Mouse (Mus musculus) heart, embryonic 14.5 days (tissue): ENCODE measurements around the gene Gamt. TPM values are rescaled to one million over a fixed set of nuclear protein-coding genes. Genes with fewer than 3 reads are reported as not detected.

Source experiments
- ATAC-seq: fragments of 200-750 bp; cut with Nextera tagmentation; 2 replicates; pipeline ENCODE4 v1.8.0; 2017; ENCODE audit warnings: low read depth, moderate TSS enrichment; ENCODE audit not compliant: insufficient number of reproducible peaks, insufficient read depth, low FRiP score
- H3K27ac ChIP-seq, 2 experiments: fragments of 200-500 bp in 1 of 2; fragments of 300-500 bp in 1 of 2; sonication (generic) in 1 of 2; replicated peaks in 1 of 2; 2 replicates each; pipeline ENCODE4 v1.5.1; 2012 to 2014; ENCODE audit warnings: low read depth in 2 of 2, low read length in 2 of 2, control low read depth in 1 of 2, mild to moderate bottlenecking in 1 of 2, mixed read lengths in 1 of 2; ENCODE audit not compliant: control insufficient read depth in 1 of 2, insufficient read depth in 1 of 2
- H3K27me3 ChIP-seq: fragments of 300-500 bp; sonication (generic); 2 replicates; pipeline ENCODE4 v1.6.1; 2014; ENCODE audit warnings: mild to moderate bottlenecking, low read length, control low read depth; ENCODE audit not compliant: control insufficient read depth, insufficient read depth
- H3K36me3 ChIP-seq: fragments of 300-500 bp; sonication (generic); 2 replicates; pipeline ENCODE4 v1.6.1; 2014; ENCODE audit warnings: mild to moderate bottlenecking, control low read depth, low read length, mixed read lengths; ENCODE audit not compliant: control insufficient read depth, insufficient read depth
- H3K4me1 ChIP-seq, 2 experiments: fragments of 200-500 bp in 1 of 2; fragments of 300-500 bp in 1 of 2; sonication (generic) in 1 of 2; 2 replicates each; pipeline ENCODE4 v1.6.1; 2012 to 2014; ENCODE audit warnings: low read length in 2 of 2, control low read depth in 1 of 2, mixed read lengths in 1 of 2; ENCODE audit not compliant: control insufficient read depth in 2 of 2, insufficient read depth in 2 of 2
- H3K4me2 ChIP-seq: fragments of 300-500 bp; sonication (generic); 2 replicates; pipeline ENCODE4 v1.6.1; 2014; ENCODE audit warnings: mild to moderate bottlenecking, low read length
- H3K4me3 ChIP-seq, 2 experiments: fragments of 200-500 bp in 1 of 2; fragments of 300-500 bp in 1 of 2; sonication (generic) in 1 of 2; 2 replicates each; pipeline ENCODE4 v1.5.1; 2012 to 2014; ENCODE audit warnings: low read length in 2 of 2, mild to moderate bottlenecking in 2 of 2, control low read depth in 1 of 2, low read depth in 1 of 2, moderate library complexity in 1 of 2; ENCODE audit not compliant: control insufficient read depth in 1 of 2, insufficient read depth in 1 of 2
- H3K9ac ChIP-seq: fragments of 300-500 bp; sonication (generic); 2 replicates; pipeline ENCODE4 v1.6.1; 2014; ENCODE audit warnings: mild to moderate bottlenecking, low read length
- H3K9me3 ChIP-seq: fragments of 300-500 bp; sonication (generic); 2 replicates; pipeline ENCODE4 v1.6.1; 2016; ENCODE audit warnings: low read length, control low read depth; ENCODE audit not compliant: control insufficient read depth
- WGBS: fragments of 180-500 bp; shearing (Covaris S2); extraction: QIAGEN DNeasy Blood & Tissue Kit; methylation state at CpG from one replicate; pipeline ENCODE4 v1.1.7; 2014; 5-methylcytosine and 5-hydroxymethylcytosine counted together
- polyA plus RNA-seq: library from polyadenylated mRNA; unstranded; fragments of >200 nt; fragmentation: Nextera tagmentation; extraction: Ambion mirVana; gene quantifications from 2 replicates; pipeline ENCODE4 v1.2.1, GENCODE M21; 2014

Gene Gamt
- polyA plus RNA-seq, 1 experiment from 2014 or later = 61.5 TPM

- no peak overlapping the region for H3K9ac ChIP-seq
- no peaks in the 10 kb centered on the region for H3K9me3 ChIP-seq
- no peak overlapping the region for H3K4me2 ChIP-seq
Measured at GRCm38 (mm10) chr10:80271870-80272585, 11.2 kb upstream of the Gamt start.

GRCm38 (mm10) chr10:80271186-80271843, 10.5 kb upstream of the Gamt start:
- Histone ChIP-seq H3K27me3 (no peaks in the 10 kb centered on the region), H3K4me2 (no peak overlapping the region), H3K4me3 (no peak overlapping the region), H3K9me3 (no peaks in the 10 kb centered on the region), H3K4me1 (peaks cover 24 to 38% of the 10 kb centered on the region in 2 experiments), H3K27ac (no peak overlapping the region), H3K9ac (peak overlapping the region; percentile 21), H3K36me3 (peaks cover 67% of the 10 kb centered on the region)
- ATAC-seq = no peak
- 87% methylated on average over 5 of the region's 5 CpGs for WGBS

More at GRCm38 (mm10) chr10:80271870-80272585, 11.2 kb upstream of the Gamt start:
- Histone ChIP-seq H3K4me3 (no peak overlapping the region), H3K36me3 (peaks cover 70% of the 10 kb centered on the region), H3K27ac (no peak overlapping the region), H3K27me3 (no peaks in the 10 kb centered on the region), H3K4me1 (peaks cover 19 to 31% of the 10 kb centered on the region in 2 experiments)
- WGBS = 87% methylated on average over 8 of the region's 8 CpGs
- no peak for ATAC-seq

GRCm38 (mm10) chr10:80270734-80271181, 9.9 kb upstream of the Gamt start:
- WGBS = 70% methylated on average over 6 of the region's 6 CpGs
- Histone ChIP-seq H3K27me3 (no peaks in the 10 kb centered on the region), H3K4me3 (no peak overlapping the region), H3K4me2 (no peak overlapping the region), H3K27ac (0 out of 4 replicates have a peak overlapping the region, but pooled peaks of 1 of the 2 experiments have one; percentile 24), H3K9me3 (no peaks in the 10 kb centered on the region), H3K4me1 (peaks cover 28 to 44% of the 10 kb centered on the region in 2 experiments), H3K36me3 (peaks cover 61% of the 10 kb centered on the region), H3K9ac (no peak overlapping the region; the same call in 1 of the 2 replicates)
- ATAC-seq = no peak

GRCm38 (mm10) chr10:80270099-80270498, 9.3 kb upstream of the Gamt start:
- Histone ChIP-seq H3K36me3 (peaks cover 55% of the 10 kb centered on the region), H3K9ac (0 out of 2 replicates have a peak overlapping the region, but pooled peaks have one; percentile 36), H3K9me3 (no peaks in the 10 kb centered on the region), H3K27ac (no peak overlapping the region), H3K4me3 (no peak overlapping the region), H3K4me2 (no peak overlapping the region), H3K4me1 (peaks cover 30 to 46% of the 10 kb centered on the region in 2 experiments), H3K27me3 (no peaks in the 10 kb centered on the region)
- no peak for ATAC-seq
- 82% methylated on average over 2 of the region's 2 CpGs for WGBS

- WGBS = 0% methylated on average over 18 of the region's 18 CpGs
- H3K4me1 ChIP-seq = peaks cover 30 to 49% of the 10 kb centered on the region in 2 experiments
- peak overlapping the region; percentile 56 to 83 for H3K27ac ChIP-seq
- H3K4me3 ChIP-seq = peak overlapping the region; percentile 71 to 75
- H3K4me2 ChIP-seq = peak overlapping the region; percentile 94
- peaks cover 21% of the 10 kb centered on the region for H3K36me3 ChIP-seq
- no peak for ATAC-seq
- H3K27me3 ChIP-seq = no peaks in the 10 kb centered on the region
- H3K9me3 ChIP-seq = no peaks in the 10 kb centered on the region
- H3K9ac ChIP-seq = peak overlapping the region; percentile 96
Measured at GRCm38 (mm10) chr10:80265149-80265486, 4.3 kb upstream of the Gamt start.

- Histone ChIP-seq H3K4me1 (peaks cover 33 to 51% of the 10 kb centered on the region in 2 experiments), H3K4me2 (peak overlapping the region; percentile 94), H3K27me3 (no peaks in the 10 kb centered on the region), H3K4me3 (peak overlapping the region; percentile 71 to 75), H3K36me3 (peaks cover 21% of the 10 kb centered on the region), H3K9me3 (no peaks in the 10 kb centered on the region), H3K27ac (peak overlapping the region; percentile 56 to 83), H3K9ac (peak overlapping the region; percentile 96)
- peak; percentile 48 for ATAC-seq
- 1% methylated on average over 81 of the region's 81 CpGs for WGBS
Measured at GRCm38 (mm10) chr10:80264341-80265148, 3.7 kb upstream of the Gamt start.

GRCm38 (mm10) chr10:80262776-80263365, 2.1 kb upstream of the Gamt start:
- H3K27ac ChIP-seq = 0 out of 4 replicates have a peak overlapping the region, but pooled peaks of 1 of the 2 experiments have one; percentile 88
- WGBS = 89% methylated on average over 10 of the region's 10 CpGs
- peaks cover 23% of the 10 kb centered on the region for H3K36me3 ChIP-seq
- no peak overlapping the region for H3K9ac ChIP-seq
- H3K4me1 ChIP-seq = peaks cover 36 to 52% of the 10 kb centered on the region in 2 experiments
- H3K4me2 ChIP-seq = no peak overlapping the region
- no peaks in the 10 kb centered on the region for H3K27me3 ChIP-seq
- no peak overlapping the region for H3K4me3 ChIP-seq
- no peaks in the 10 kb centered on the region for H3K9me3 ChIP-seq
- no peak for ATAC-seq
